Mouse (Mus musculus): Measurements from ENCODE around the gene Sema3b. TPM values are rescaled to one million over a fixed set of nuclear protein-coding genes. Genes with fewer than 3 reads are reported as not detected.

Sema3b gene
- total RNA-seq, 2 experiments from 2014 or later: 3.2 to 3.8 TPM

GRCm38 (mm10) chr9:107634406-107635278 lies 25.6 kb upstream of the Sema3b start:
- no peak for DNase-seq (ENCODE audit: low spot score in 2 of 2)
- intact Hi-C loops (cut with DNase I): no loop called here

GRCm38 (mm10) chr9:107633661-107634405 lies 24.8 kb upstream of the Sema3b start:
- DNase-seq (ENCODE audit: low spot score in 2 of 2): no peak
- intact Hi-C loops (cut with DNase I): no loop called here

- intact Hi-C loops (cut with DNase I): no loop called here
- DNase-seq (ENCODE audit: low spot score in 2 of 2): peak; percentile 69 to 76
Observed at GRCm38 (mm10) chr9:107633091-107633660, 24.1 kb upstream of the Sema3b start.

- intact Hi-C loops (cut with DNase I): no loop called here
- no peak for DNase-seq (ENCODE audit: low spot score in 2 of 2)
Observed at GRCm38 (mm10) chr9:107632478-107632877, 23.4 kb upstream of the Sema3b start.

GRCm38 (mm10) chr9:107631861-107632260 lies 22.8 kb upstream of the Sema3b start:
- intact Hi-C loops (cut with DNase I): no loop called here
- no peak for DNase-seq (ENCODE audit: low spot score in 2 of 2)

- DNase-seq (ENCODE audit: low spot score in 2 of 2): no peak
- intact Hi-C loops (cut with DNase I): no loop called here
Observed at GRCm38 (mm10) chr9:107631311-107631826, 22.3 kb upstream of the Sema3b start.

GRCm38 (mm10) chr9:107630576-107630975 lies 21.5 kb upstream of the Sema3b start:
- intact Hi-C loops (cut with DNase I): no loop called here

GRCm38 (mm10) chr9:107629901-107630425 lies 20.9 kb upstream of the Sema3b start:
- intact Hi-C loops (cut with DNase I): no loop called here
- peak in 1 of 2 experiments; percentile 48 for DNase-seq (ENCODE audit: low spot score in 2 of 2)

More at GRCm38 (mm10) chr9:107630576-107630975, 21.5 kb upstream of the Sema3b start:
- peak in 1 of 2 experiments; percentile 62 for DNase-seq (ENCODE audit: low spot score in 2 of 2)

GRCm38 (mm10) chr9:107629411-107629730 lies 20.3 kb upstream of the Sema3b start:
- intact Hi-C loops (cut with DNase I): no loop called here
- no peak for DNase-seq (ENCODE audit: low spot score in 2 of 2)

- intact Hi-C loops (cut with DNase I): no loop called here
- DNase-seq (ENCODE audit: low spot score in 2 of 2): no peak
Observed at GRCm38 (mm10) chr9:107628721-107629410, 19.8 kb upstream of the Sema3b start.

- DNase-seq (ENCODE audit: low spot score in 2 of 2): no peak
- intact Hi-C loops (cut with DNase I): loop anchor here (2.0 kb wide), 1 partner anchor 17 kb away; no protein-coding TSS in a partner anchor
Observed at GRCm38 (mm10) chr9:107627387-107628255, 18.6 kb upstream of the Sema3b start.

GRCm38 (mm10) chr9:107626844-107627277 lies 17.8 kb upstream of the Sema3b start:
- intact Hi-C loops (cut with DNase I): loop anchor here (2.0 kb wide), 1 partner anchor 18 kb away; no protein-coding TSS in a partner anchor
- DNase-seq (ENCODE audit: low spot score in 2 of 2): peak; percentile 81 to 88

GRCm38 (mm10) chr9:107626158-107626843 lies 17.3 kb upstream of the Sema3b start:
- intact Hi-C loops (cut with DNase I): loop anchor here (2.0 kb wide), 1 partner anchor 18 kb away; no protein-coding TSS in a partner anchor
- DNase-seq (ENCODE audit: low spot score in 2 of 2): no peak

GRCm38 (mm10) chr9:107625351-107626128 lies 16.5 kb upstream of the Sema3b start:
- intact Hi-C loops (cut with DNase I): loop anchor here (2.0 kb wide), 1 partner anchor 19 kb away; no protein-coding TSS in a partner anchor
- no peak for DNase-seq (ENCODE audit: low spot score in 2 of 2)

- DNase-seq (ENCODE audit: low spot score in 2 of 2): no peak
- intact Hi-C loops (cut with DNase I): no loop called here
Observed at GRCm38 (mm10) chr9:107624951-107625350, 15.9 kb upstream of the Sema3b start.

GRCm38 (mm10) chr9:107624539-107624938 lies 15.5 kb upstream of the Sema3b start:
- intact Hi-C loops (cut with DNase I): no loop called here
- DNase-seq (ENCODE audit: low spot score in 2 of 2): no peak

- intact Hi-C loops (cut with DNase I): no loop called here
Observed at GRCm38 (mm10) chr9:107620954-107621353, 11.9 kb upstream of the Sema3b start.

More at GRCm38 (mm10) chr9:107620954-107621353, 11.9 kb upstream of the Sema3b start:
- no peak for DNase-seq (ENCODE audit: low spot score in 2 of 2)
